Mouse (Mus musculus): ENCODE measurements around the gene Adat2. TPM values are rescaled to one million over a fixed set of nuclear protein-coding genes. Genes with fewer than 3 reads are reported as not detected.

Gene Adat2
- total RNA-seq (2014; rRNA removed) (2.0 and 2.7 TPM in 2 replicates), polyA plus RNA-seq (2015; fragmentation: Nextera tagmentation; extraction: Ambion mirVana) (1.9 TPM in 2 replicates)

DNA sequence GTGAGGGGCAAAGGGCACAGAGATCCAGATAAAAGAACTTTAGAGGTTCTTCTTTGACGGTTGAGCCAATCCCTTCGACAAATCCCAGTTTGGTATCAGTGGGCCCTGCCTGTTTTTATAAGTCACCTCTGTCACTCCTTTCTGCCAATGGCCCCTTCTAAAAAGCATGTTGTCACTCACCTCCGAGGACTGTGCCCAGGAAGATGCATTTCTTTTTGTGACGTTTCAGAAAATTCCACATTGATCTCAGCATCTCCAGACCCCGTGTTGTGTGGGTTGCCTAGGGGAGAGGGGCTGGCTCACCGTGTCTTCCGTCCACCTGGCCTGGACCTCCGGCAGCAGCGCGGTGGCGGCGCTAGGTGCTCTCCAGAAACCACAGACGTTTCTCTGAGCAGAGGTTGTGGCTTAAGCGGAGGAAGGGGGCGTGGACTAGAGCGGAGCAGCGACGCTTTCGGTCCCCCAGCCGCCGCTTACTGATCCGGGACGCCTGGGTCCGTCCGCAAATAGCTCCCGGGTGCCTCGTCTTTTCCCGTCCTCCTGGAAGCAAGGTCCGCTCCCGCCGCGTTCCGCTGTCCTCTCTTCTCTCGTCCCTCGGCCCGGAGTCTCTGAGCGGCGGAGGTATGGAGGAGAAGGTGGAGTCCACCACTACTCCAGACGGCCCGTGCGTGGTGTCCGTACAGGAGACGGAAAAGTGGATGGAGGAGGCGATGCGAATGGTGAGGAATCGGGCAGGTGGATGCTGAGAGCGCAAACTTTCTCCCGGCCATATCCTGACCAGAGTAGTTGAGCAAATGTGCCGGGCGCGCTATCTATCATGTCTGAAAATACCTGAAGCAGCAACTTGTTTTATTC, at the start of gene Adat2, which contains the start of gene Pex3:
Gene Adat2 (plus strand): TSS at position 249 of the 852 bp plus-strand sequence.
Gene Pex3 (minus strand): TSS at position 497 of the 852 bp plus-strand sequence.
- Histone ChIP-seq H3K4me2 (ENCODE audit: low read depth, low read length, poor library complexity, severe bottlenecking) (peak within 1 kb of the TSS; percentile 72), H3K4me1 (ENCODE audit: insufficient read depth, low read length) (no peaks in the 10 kb centered on the region; the same call in 1 of the 2 replicates), H3K9ac (replicated peaks; ENCODE audit: low read length, poor library complexity, severe bottlenecking) (peak within 1 kb of the TSS; percentile 75), H3K4me3 (ENCODE audit: low read depth, low read length) (peak within 1 kb of the TSS; percentile 66), H3K27ac (ENCODE audit: low read depth, low read length) (peak within 1 kb of the TSS; percentile 60), H3K27me3 (ENCODE audit: insufficient read depth, low read length) (no peaks in the 10 kb centered on the region), H3K9me3 (ENCODE audit: low read length) (no peaks in the 10 kb centered on the region), H3K36me3 (ENCODE audit: insufficient read depth, low read length) (no peaks in the 10 kb centered on the region)
- peak; percentile 27 for TF ChIP-seq CTCF (IDR thresholded peaks at IDR 0.05)
- ATAC-seq (ENCODE audit: low FRiP score) (peak; percentile 95), DNase-seq (ENCODE audit: low spot score) (peak; percentile 94)
- WGBS: under 1% methylated on average over 51 of the region's 51 CpGs

DNA sequence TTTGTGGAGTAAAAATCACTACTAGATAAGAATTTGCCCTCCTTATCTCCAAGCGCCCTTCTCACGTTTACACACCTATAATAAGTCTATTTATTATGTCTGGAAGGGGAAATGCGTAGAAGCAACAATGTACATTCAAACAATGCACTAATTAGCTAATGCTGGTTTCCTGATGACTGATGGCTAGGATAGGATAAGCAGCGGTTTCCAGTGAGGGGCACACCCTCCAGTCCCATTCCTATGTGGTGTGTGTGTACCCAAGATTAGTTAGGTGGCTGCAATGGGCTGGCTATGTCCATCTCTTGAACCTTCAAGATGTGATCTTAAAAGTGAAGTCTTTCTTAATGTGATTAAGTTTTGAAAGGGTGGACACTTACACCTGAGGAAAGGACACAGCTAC, 30.8 kb upstream of the Adat2 start:
- Histone ChIP-seq H3K4me2 (ENCODE audit: low read depth, low read length, poor library complexity, severe bottlenecking) (no peak overlapping the region), H3K36me3 (ENCODE audit: insufficient read depth, low read length) (peaks cover 1% of the 10 kb centered on the region), H3K9ac (replicated peaks; ENCODE audit: low read length, poor library complexity, severe bottlenecking) (no peak overlapping the region), H3K9me3 (ENCODE audit: low read length) (no peaks in the 10 kb centered on the region), H3K27ac (ENCODE audit: low read depth, low read length) (no peak overlapping the region), H3K4me1 (ENCODE audit: insufficient read depth, low read length) (no peaks in the 10 kb centered on the region), H3K27me3 (ENCODE audit: insufficient read depth, low read length) (no peaks in the 10 kb centered on the region), H3K4me3 (ENCODE audit: low read depth, low read length) (no peak overlapping the region)
- TF ChIP-seq CTCF (IDR thresholded peaks at IDR 0.05): no peak
- DNase-seq (ENCODE audit: low spot score) (no peak), ATAC-seq (ENCODE audit: low FRiP score) (no peak)
- 93% methylated on average over 4 of the region's 4 CpGs for WGBS

DNA sequence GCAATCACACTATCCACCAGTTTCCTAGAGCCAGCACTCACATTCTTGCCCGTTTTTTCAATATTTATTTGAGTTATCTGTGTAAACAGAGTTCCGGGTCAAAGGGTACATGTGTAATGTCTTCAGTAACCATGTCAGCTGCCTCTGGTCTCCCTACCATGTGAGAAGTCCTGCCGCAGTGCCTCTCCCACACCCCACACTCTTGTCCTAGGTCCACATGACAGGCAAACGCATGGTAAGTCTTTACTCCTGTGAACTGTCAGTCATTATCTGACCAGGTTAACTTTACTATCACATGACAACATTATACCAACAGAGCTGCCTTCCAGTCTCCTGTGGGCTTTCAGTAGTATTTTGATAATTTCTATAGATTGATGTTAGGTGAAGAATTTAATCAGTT, 24.5 kb upstream of the Adat2 start:
- peaks cover 27% of the 10 kb centered on the region for H3K36me3 ChIP-seq (ENCODE audit: insufficient read depth, low read length)
- H3K27me3 ChIP-seq (ENCODE audit: insufficient read depth, low read length): no peaks in the 10 kb centered on the region
- no peak overlapping the region for H3K9ac ChIP-seq (replicated peaks; ENCODE audit: low read length, poor library complexity, severe bottlenecking)
- WGBS: 87% methylated on average over 4 of the region's 4 CpGs
- DNase-seq (ENCODE audit: low spot score) (no peak), ATAC-seq (ENCODE audit: low FRiP score) (no peak)
- no peak overlapping the region for H3K4me3 ChIP-seq (ENCODE audit: low read depth, low read length)
- no peak overlapping the region for H3K27ac ChIP-seq (ENCODE audit: low read depth, low read length)
- H3K4me2 ChIP-seq (ENCODE audit: low read depth, low read length, poor library complexity, severe bottlenecking): no peak overlapping the region
- no peaks in the 10 kb centered on the region for H3K9me3 ChIP-seq (ENCODE audit: low read length)
- H3K4me1 ChIP-seq (ENCODE audit: insufficient read depth, low read length): no peaks in the 10 kb centered on the region
- TF ChIP-seq CTCF (IDR thresholded peaks at IDR 0.05): no peak

DNA sequence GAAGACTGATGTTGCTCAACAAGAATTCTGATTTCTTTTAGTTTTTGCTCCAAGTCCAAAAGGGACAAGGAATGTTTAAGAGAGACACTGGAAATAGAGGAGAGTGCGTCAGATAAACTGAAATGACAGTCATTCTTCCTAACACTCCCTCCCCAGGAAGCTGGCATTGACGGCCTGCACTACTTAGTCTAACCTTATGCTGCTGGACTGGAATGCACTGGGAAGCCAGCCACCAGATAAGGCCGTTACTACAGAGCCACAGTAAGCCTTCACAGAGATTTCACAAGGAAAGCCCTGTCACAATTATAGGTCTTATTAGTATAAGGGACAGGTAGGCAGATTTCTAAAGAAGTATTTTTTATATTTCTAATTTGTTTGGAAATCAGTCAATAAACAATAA, 17.9 kb upstream of the Adat2 start:
- WGBS: 88% methylated on average over 3 of the region's 3 CpGs

DNA sequence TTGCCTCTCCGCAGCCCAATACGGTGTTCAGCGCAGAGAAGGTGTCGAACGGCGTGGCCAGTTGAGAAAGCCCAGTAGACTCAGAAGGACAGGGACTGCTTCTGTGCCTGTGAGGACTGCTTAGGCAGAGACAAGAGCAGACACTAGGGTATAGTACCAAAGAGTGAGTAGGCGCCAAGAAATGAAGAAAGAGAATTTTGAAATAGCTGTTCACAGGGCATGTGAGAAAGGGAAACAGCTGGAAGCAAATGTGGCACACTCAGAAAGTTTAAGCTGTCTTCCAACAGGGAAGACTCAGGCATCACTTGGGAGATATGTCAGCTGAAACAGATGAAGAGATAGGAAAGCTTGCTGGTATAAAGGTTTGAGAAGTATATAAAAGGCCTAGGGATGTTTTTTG, 16.0 kb upstream of the Adat2 start:
- H3K4me2 ChIP-seq (ENCODE audit: low read depth, low read length, poor library complexity, severe bottlenecking): no peak overlapping the region
- peaks cover 33% of the 10 kb centered on the region for H3K36me3 ChIP-seq (ENCODE audit: insufficient read depth, low read length)
- no peak for DNase-seq (ENCODE audit: low spot score)
- no peaks in the 10 kb centered on the region for H3K9me3 ChIP-seq (ENCODE audit: low read length)
- H3K27ac ChIP-seq (ENCODE audit: low read depth, low read length): no peak overlapping the region
- H3K27me3 ChIP-seq (ENCODE audit: insufficient read depth, low read length): no peaks in the 10 kb centered on the region
- no peak overlapping the region for H3K4me3 ChIP-seq (ENCODE audit: low read depth, low read length)
- no peak overlapping the region for H3K9ac ChIP-seq (replicated peaks; ENCODE audit: low read length, poor library complexity, severe bottlenecking)
- H3K4me1 ChIP-seq (ENCODE audit: insufficient read depth, low read length): no peaks in the 10 kb centered on the region
- no peak for ATAC-seq (ENCODE audit: low FRiP score)
- TF ChIP-seq CTCF (IDR thresholded peaks at IDR 0.05): no peak
- WGBS: 95% methylated on average over 7 of the region's 7 CpGs

More for the DNA sequence above, 17.9 kb upstream of the Adat2 start:
- H3K27ac ChIP-seq (ENCODE audit: low read depth, low read length): no peak overlapping the region
- no peak overlapping the region for H3K9ac ChIP-seq (replicated peaks; ENCODE audit: low read length, poor library complexity, severe bottlenecking)
- no peak overlapping the region for H3K4me3 ChIP-seq (ENCODE audit: low read depth, low read length)
- peaks cover 38% of the 10 kb centered on the region for H3K36me3 ChIP-seq (ENCODE audit: insufficient read depth, low read length)
- H3K4me1 ChIP-seq (ENCODE audit: insufficient read depth, low read length): no peaks in the 10 kb centered on the region
- H3K27me3 ChIP-seq (ENCODE audit: insufficient read depth, low read length): no peaks in the 10 kb centered on the region
- DNase-seq (ENCODE audit: low spot score): no peak
- TF ChIP-seq CTCF (IDR thresholded peaks at IDR 0.05): no peak
- ATAC-seq (ENCODE audit: low FRiP score): no peak
- no peaks in the 10 kb centered on the region for H3K9me3 ChIP-seq (ENCODE audit: low read length)
- H3K4me2 ChIP-seq (ENCODE audit: low read depth, low read length, poor library complexity, severe bottlenecking): no peak overlapping the region

DNA sequence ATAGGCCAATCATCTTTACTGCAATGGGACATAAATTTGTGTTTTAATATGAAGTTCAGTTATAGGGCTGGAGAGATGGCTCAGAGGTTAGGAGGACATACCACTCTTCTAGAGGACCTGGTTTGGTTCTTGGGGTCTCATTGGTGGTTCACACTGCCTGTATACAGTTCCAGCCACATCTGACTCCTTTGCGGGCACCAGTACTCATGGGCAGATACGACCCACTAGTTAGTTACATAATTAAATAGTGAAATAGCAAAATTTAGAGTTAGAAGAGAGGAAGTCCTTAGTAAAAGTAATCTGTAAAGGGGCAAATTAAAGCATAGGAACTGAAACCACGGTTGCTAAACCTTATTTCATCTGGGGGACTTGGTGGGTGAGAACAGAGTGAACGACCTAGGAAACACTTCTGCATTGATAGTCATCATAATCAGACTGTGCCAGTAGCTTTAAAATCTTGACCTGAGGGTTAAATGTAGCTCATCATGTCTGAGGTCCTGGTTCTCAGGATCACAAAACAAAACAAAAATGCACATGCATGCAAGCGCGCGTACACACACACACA, 12.8 kb upstream of the Adat2 start:
- no peak overlapping the region for H3K4me2 ChIP-seq (ENCODE audit: low read depth, low read length, poor library complexity, severe bottlenecking)
- 93% methylated on average over 7 of the region's 7 CpGs for WGBS
- H3K9ac ChIP-seq (replicated peaks; ENCODE audit: low read length, poor library complexity, severe bottlenecking): no peak overlapping the region

More for the DNA sequence above, 12.8 kb upstream of the Adat2 start:
- Histone ChIP-seq H3K27ac (ENCODE audit: low read depth, low read length) (no peak overlapping the region), H3K9me3 (ENCODE audit: low read length) (no peaks in the 10 kb centered on the region), H3K27me3 (ENCODE audit: insufficient read depth, low read length) (no peaks in the 10 kb centered on the region), H3K4me3 (ENCODE audit: low read depth, low read length) (no peak overlapping the region), H3K4me1 (ENCODE audit: insufficient read depth, low read length) (no peaks in the 10 kb centered on the region), H3K36me3 (ENCODE audit: insufficient read depth, low read length) (peaks cover 28% of the 10 kb centered on the region)
- DNase-seq (ENCODE audit: low spot score) (no peak), ATAC-seq (ENCODE audit: low FRiP score) (no peak)
- TF ChIP-seq CTCF (IDR thresholded peaks at IDR 0.05): no peak

Data from midbrain, postnatal 0 days (tissue).